Mouse (Mus musculus) ES-Bruce4 (cell line): ENCODE data around the gene Wdr93.

ENCODE experiments used
- EP300 ChIP-seq: IDR thresholded peaks from 2 replicates; pipeline ENCODE4 v1.6.1; 2011; ENCODE audit warnings: low read depth, low read length; ENCODE audit not compliant: insufficient read depth
- POLR2A ChIP-seq: IDR thresholded peaks from one replicate; pipeline ENCODE4 v1.8.1; 2011; ENCODE audit warnings: low read length; ENCODE audit not compliant: insufficient read depth

DNA sequence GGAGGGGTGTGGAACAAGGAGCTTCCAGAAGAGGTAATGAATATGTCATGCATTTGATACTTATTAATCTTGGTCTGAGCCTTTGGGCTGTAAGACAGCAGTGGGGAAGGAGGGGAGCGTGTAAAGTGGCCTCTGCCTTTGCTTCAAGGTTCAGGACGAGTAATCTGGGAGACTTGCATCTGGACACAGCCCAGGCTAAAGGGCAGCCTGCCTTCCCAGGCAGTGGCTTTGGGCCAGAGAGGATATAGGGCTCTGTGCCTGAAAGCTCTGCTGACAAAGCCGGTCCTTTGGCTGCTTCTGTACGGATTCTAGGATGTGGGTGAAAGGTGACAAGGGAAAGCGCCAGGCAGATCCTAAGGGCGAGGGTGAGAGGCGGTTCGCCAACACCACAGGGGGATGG is 8.4 kb upstream of the Wdr93 start:
- TF ChIP-seq POLR2A (no peak), EP300 (no peak)
